Mouse (Mus musculus): ENCODE data around the gene Ramp1. TPM values are rescaled to one million over a fixed set of nuclear protein-coding genes. Genes with fewer than 3 reads are reported as not detected.

Gene Ramp1
- total and polyA plus RNA-seq, 3 experiments: 4.1 to 5.6 TPM; not detected in 1

GRCm38 (mm10) chr1:91181261-91181660 is 1.6 kb downstream of the Ramp1 start:
- Histone ChIP-seq H3K9me3 (replicated peaks; ENCODE audit: insufficient read depth, low read length) (no peaks in the 10 kb centered on the region), H3K27ac (ENCODE audit: control insufficient read depth, low read depth, low read length) (no peak overlapping the region)

GRCm38 (mm10) chr1:91181784-91182450 is 2.3 kb downstream of the Ramp1 start:
- H3K9ac ChIP-seq (ENCODE audit: control insufficient read depth, low read depth, low read length, poor library complexity, severe bottlenecking): no peak overlapping the region
- TF ChIP-seq ZC3H11A (IDR thresholded peaks at IDR 0.05; ENCODE audit: low read depth, low read length) (no peak), MYB (IDR thresholded peaks at IDR 0.05; ENCODE audit: low read depth, low read length) (no peak), CHD1 (IDR thresholded peaks at IDR 0.05; ENCODE audit: low read depth, low read length) (no peak), POLR2A (IDR thresholded peaks at IDR 0.05; ENCODE audit: control insufficient read depth in 1 of 2, insufficient read depth in 1 of 2, low read depth in 1 of 2, low read length in 2 of 2, poor library complexity in 1 of 2) (no peak), MAZ (IDR thresholded peaks at IDR 0.05; ENCODE audit: low read depth, low read length) (no peak), SIN3A (IDR thresholded peaks at IDR 0.05; ENCODE audit: low read length) (no peak), ZMIZ1 (IDR thresholded peaks at IDR 0.05; ENCODE audit: low read depth, low read length) (no peak), NELFE (IDR thresholded peaks at IDR 0.05; ENCODE audit: low read depth, low read length) (no peak), MEF2A (IDR thresholded peaks at IDR 0.05; ENCODE audit: extremely low read depth, insufficient replicate concordance, low read depth, low read length, poor library complexity, severe bottlenecking) (no peak), CTCF (IDR thresholded peaks at IDR 0.05 in 2 of 3, conservative IDR thresholded peaks at IDR 0.05 in 1 of 3; ENCODE audit: control insufficient read depth in 1 of 3, insufficient read depth in 1 of 3, low read depth in 2 of 3, low read length in 3 of 3, poor library complexity in 1 of 3, severe bottlenecking in 1 of 3) (no peak), E2F4 (IDR thresholded peaks at IDR 0.05; ENCODE audit: borderline replicate concordance, low read depth, low read length) (no peak)
- peaks cover 0 to 4% of the 10 kb centered on the region in 2 experiments; a peak in 2 of 4 replicates for H3K36me3 ChIP-seq (ENCODE audit: control insufficient read depth in 1 of 2, insufficient read depth in 2 of 2, low read length in 2 of 2)
- DNase-seq (ENCODE audit: low read depth, low spot score): no peak
- H3K27me3 ChIP-seq (ENCODE audit: control insufficient read depth in 1 of 2, insufficient read depth in 2 of 2, low read length in 2 of 2): no peaks in the 10 kb centered on the region
- H3K4me1 ChIP-seq (ENCODE audit: control insufficient read depth in 1 of 2, insufficient read depth in 2 of 2, low read length in 2 of 2): peaks cover 3 to 22% of the 10 kb centered on the region in 2 experiments
- H3K4me3 ChIP-seq (ENCODE audit: control insufficient read depth in 1 of 2, insufficient read depth in 1 of 2, low read depth in 2 of 2, low read length in 2 of 2): no peak overlapping the region
- no peaks in the 10 kb centered on the region for H3K79me2 ChIP-seq (ENCODE audit: control insufficient read depth, insufficient read depth, low read length, poor library complexity)
- no peaks in the 10 kb centered on the region for H3K9me3 ChIP-seq (replicated peaks; ENCODE audit: insufficient read depth, low read length)
- no peak overlapping the region for H3K27ac ChIP-seq (ENCODE audit: control insufficient read depth, low read depth, low read length)

More at GRCm38 (mm10) chr1:91181261-91181660, 1.6 kb downstream of the Ramp1 start:
- no peak for DNase-seq (ENCODE audit: low read depth, low spot score)
- no peak overlapping the region for H3K4me3 ChIP-seq (ENCODE audit: control insufficient read depth in 1 of 2, insufficient read depth in 1 of 2, low read depth in 2 of 2, low read length in 2 of 2)
- H3K36me3 ChIP-seq (ENCODE audit: control insufficient read depth in 1 of 2, insufficient read depth in 2 of 2, low read length in 2 of 2): peaks cover 0 to 6% of the 10 kb centered on the region in 2 experiments; a peak in 2 of 4 replicates
- peaks cover 10 to 23% of the 10 kb centered on the region in 2 experiments for H3K4me1 ChIP-seq (ENCODE audit: control insufficient read depth in 1 of 2, insufficient read depth in 2 of 2, low read length in 2 of 2)
- H3K9ac ChIP-seq (ENCODE audit: control insufficient read depth, low read depth, low read length, poor library complexity, severe bottlenecking): no peak overlapping the region
- no peaks in the 10 kb centered on the region for H3K27me3 ChIP-seq (ENCODE audit: control insufficient read depth in 1 of 2, insufficient read depth in 2 of 2, low read length in 2 of 2)
- TF ChIP-seq GATA1 (IDR thresholded peaks at IDR 0.05; ENCODE audit: low read depth, low read length) (0 out of 2 replicates have a peak, but pooled peaks have one; percentile 2), GABPA (IDR thresholded peaks at IDR 0.05; ENCODE audit: low read depth, low read length) (no peak)
- no peaks in the 10 kb centered on the region for H3K79me2 ChIP-seq (ENCODE audit: control insufficient read depth, insufficient read depth, low read length, poor library complexity)

DNA sequence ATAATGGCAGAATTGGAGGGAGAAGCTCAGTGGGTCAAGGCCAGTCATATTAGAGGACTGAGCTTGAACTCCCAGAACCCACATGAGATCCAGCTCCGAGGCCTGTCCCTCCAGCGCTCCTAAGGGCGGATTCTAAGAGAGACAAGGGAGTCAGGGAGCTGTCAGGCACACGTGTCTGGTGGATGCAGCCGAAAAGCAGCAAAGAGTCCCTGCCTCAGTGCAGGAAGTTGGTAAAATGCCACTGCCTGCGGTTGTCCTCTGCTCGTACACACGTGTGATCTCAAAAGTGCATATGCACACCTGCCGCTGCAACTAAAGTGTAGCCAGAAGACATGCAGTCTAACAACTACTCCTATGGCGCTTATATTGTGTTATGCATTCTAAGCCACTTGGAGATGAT is 3.7 kb downstream of the Ramp1 start:
- Histone ChIP-seq H3K79me2 (ENCODE audit: control insufficient read depth, insufficient read depth, low read length, poor library complexity) (no peaks in the 10 kb centered on the region), H3K36me3 (ENCODE audit: control insufficient read depth in 1 of 2, insufficient read depth in 2 of 2, low read length in 2 of 2) (peaks cover 0 to 7% of the 10 kb centered on the region in 2 experiments; a peak in 2 of 4 replicates), H3K4me3 (ENCODE audit: control insufficient read depth in 1 of 2, insufficient read depth in 1 of 2, low read depth in 2 of 2, low read length in 2 of 2) (no peak overlapping the region), H3K4me1 (ENCODE audit: control insufficient read depth in 1 of 2, insufficient read depth in 2 of 2, low read length in 2 of 2) (peaks cover 5 to 26% of the 10 kb centered on the region in 2 experiments), H3K9ac (ENCODE audit: control insufficient read depth, low read depth, low read length, poor library complexity, severe bottlenecking) (no peak overlapping the region), H3K9me3 (replicated peaks; ENCODE audit: insufficient read depth, low read length) (no peaks in the 10 kb centered on the region), H3K27me3 (ENCODE audit: control insufficient read depth in 1 of 2, insufficient read depth in 2 of 2, low read length in 2 of 2) (no peaks in the 10 kb centered on the region), H3K27ac (ENCODE audit: control insufficient read depth, low read depth, low read length) (no peak overlapping the region)
- DNase-seq (ENCODE audit: low read depth, low spot score): no peak
- TF ChIP-seq TCF12 (IDR thresholded peaks at IDR 0.05; ENCODE audit: low read depth, low read length): no peak
